Mouse (Mus musculus): ENCODE measurements around the gene Ehd1.

- TF ChIP-seq MAX (IDR thresholded peaks at IDR 0.05; ENCODE audit: low read depth): no peak
- no peak for TF ChIP-seq USF1 (IDR thresholded peaks at IDR 0.05; ENCODE audit: low read depth)
- no peak for TF ChIP-seq POLR2A (IDR thresholded peaks at IDR 0.05; ENCODE audit: insufficient read length, low read depth)
- no peak for TF ChIP-seq E2F4 (IDR thresholded peaks at IDR 0.05; ENCODE audit: insufficient read depth)
- TF ChIP-seq POLR2AphosphoS2 (IDR thresholded peaks at IDR 0.05; ENCODE audit: insufficient read length, low read depth): no peak
- TF ChIP-seq MYOD1 (IDR thresholded peaks at IDR 0.05; ENCODE audit: control insufficient read depth in 1 of 3, insufficient read length in 2 of 3, low read depth in 2 of 3): no peak
- TF ChIP-seq MYOG (IDR thresholded peaks at IDR 0.05; ENCODE audit: control insufficient read depth in 1 of 3, insufficient read depth in 1 of 3, insufficient read length in 2 of 3, low read depth in 2 of 3): no peak
- TF ChIP-seq CEBPB (IDR thresholded peaks at IDR 0.05; ENCODE audit: insufficient read depth, poor library complexity, severe bottlenecking): no peak
- TF ChIP-seq TCF12 (IDR thresholded peaks at IDR 0.05; ENCODE audit: insufficient read depth, poor library complexity, severe bottlenecking): no peak
Measured at GRCm38 (mm10) chr19:6271206-6271605, 5.3 kb upstream of the Ehd1 start.

All from myocyte (in vitro differentiated cells).